8 mouse cellular contexts compared by ENCODE assay signal in genomic region chr4:98444437-98445139, GRCm38 (mm10). TPM values are rescaled to one million over a fixed set of nuclear protein-coding genes. Genes with fewer than 3 reads are reported as not detected.
DNase-seq lines count a peak whose midpoint lies in the region; ATAC-seq and TF ChIP-seq lines count a peak whose summit lies in the region.

No protein-coding gene starts in this region.

- DNase-seq in testis, postnatal 10 days (ENCODE audit: low spot score) = peak; percentile 65
- no peak for DNase-seq in testis, postnatal 14 days (ENCODE audit: low spot score)
- peak; percentile 89 for DNase-seq in brain, embryonic 14.5 days (ENCODE audit: low read depth)
- peak; percentile 75 for DNase-seq in limb, embryonic 11.5 days (ENCODE audit: low spot score)
- DNase-seq in c-Kit-positive CD71-positive TER-119-positive erythroid progenitor cells, embryonic 14.5 days (ENCODE audit: low spot score) = no peak

- WGBS in forebrain, embryonic 16.5 days = 85% methylated on average over 10 of the region's 10 CpGs
- WGBS in intestine, embryonic 15.5 days = 85% methylated on average over 10 of the region's 10 CpGs
- WGBS in limb, embryonic 11.5 days = 85% methylated on average over 10 of the region's 10 CpGs
- 88% methylated on average over 10 of the region's 10 CpGs for WGBS in neural tube, embryonic 12.5 days

- no peak overlapping the region for H3K4me3 ChIP-seq in forebrain, embryonic 16.5 days (replicated peaks; ENCODE audit: low read length)
- no peak overlapping the region for H3K4me3 ChIP-seq in intestine, embryonic 15.5 days (replicated peaks)
- H3K4me3 ChIP-seq in limb, embryonic 11.5 days (ENCODE audit: low read depth, low read length) = no peak overlapping the region
- H3K4me3 ChIP-seq in neural tube, embryonic 12.5 days = no peak overlapping the region

- no peak for TF ChIP-seq POLR2A in brain, embryonic 14.5 days (IDR thresholded peaks at IDR 0.05; ENCODE audit: borderline replicate concordance, extremely low read depth, insufficient read depth, insufficient read length, poor library complexity, severe bottlenecking)

- H3K4me2 ChIP-seq in forebrain, embryonic 16.5 days (ENCODE audit: low read length) = no peak overlapping the region
- H3K4me2 ChIP-seq in intestine, embryonic 15.5 days (replicated peaks) = no peak overlapping the region
- no peak overlapping the region for H3K4me2 ChIP-seq in limb, embryonic 11.5 days (ENCODE audit: low read depth, severe bottlenecking)
- H3K4me2 ChIP-seq in neural tube, embryonic 12.5 days (replicated peaks) = no peak overlapping the region

- ATAC-seq in forebrain, embryonic 16.5 days = peak; percentile 96
- peak; percentile 66; the same call in 1 of the 2 replicates for ATAC-seq in intestine, embryonic 15.5 days
- ATAC-seq in limb, embryonic 11.5 days (ENCODE audit: insufficient number of reproducible peaks, low FRiP score, low TSS enrichment, low read depth) = no peak
- peak; percentile 91 for ATAC-seq in neural tube, embryonic 12.5 days (ENCODE audit: low FRiP score, low read depth)

- H3K4me1 ChIP-seq in forebrain, embryonic 16.5 days (replicated peaks; ENCODE audit: control insufficient read depth, insufficient read depth, low read length) = no peaks in the 10 kb centered on the region
- no peaks in the 10 kb centered on the region for H3K4me1 ChIP-seq in intestine, embryonic 15.5 days (replicated peaks)
- peaks cover 6% of the 10 kb centered on the region; the same call in 1 of the 2 replicates for H3K4me1 ChIP-seq in limb, embryonic 11.5 days (ENCODE audit: control insufficient read depth, insufficient read depth, low read length)
- no peaks in the 10 kb centered on the region for H3K4me1 ChIP-seq in neural tube, embryonic 12.5 days

- no peaks in the 10 kb centered on the region for H3K27me3 ChIP-seq in forebrain, embryonic 16.5 days (replicated peaks; ENCODE audit: control insufficient read depth, insufficient read depth, low read length)
- no peaks in the 10 kb centered on the region for H3K27me3 ChIP-seq in intestine, embryonic 15.5 days (replicated peaks)
- H3K27me3 ChIP-seq in limb, embryonic 11.5 days (ENCODE audit: control insufficient read depth, insufficient read depth, low read length) = no peaks in the 10 kb centered on the region
- no peaks in the 10 kb centered on the region for H3K27me3 ChIP-seq in neural tube, embryonic 12.5 days (replicated peaks)

- peak; percentile 77; the same call in 1 of the 2 replicates for TF ChIP-seq CTCF in brain, embryonic 14.5 days (IDR thresholded peaks at IDR 0.05; ENCODE audit: borderline replicate concordance, extremely low read depth, insufficient read depth, insufficient read length)

- no peaks in the 10 kb centered on the region for H3K36me3 ChIP-seq in forebrain, embryonic 16.5 days (ENCODE audit: control insufficient read depth, insufficient read depth)
- no peaks in the 10 kb centered on the region for H3K36me3 ChIP-seq in intestine, embryonic 15.5 days
- no peaks in the 10 kb centered on the region for H3K36me3 ChIP-seq in limb, embryonic 11.5 days (ENCODE audit: control insufficient read depth, insufficient read depth, low read length)
- no peaks in the 10 kb centered on the region for H3K36me3 ChIP-seq in neural tube, embryonic 12.5 days

- H3K9me3 ChIP-seq in forebrain, embryonic 16.5 days (ENCODE audit: control insufficient read depth, low read length) = no peaks in the 10 kb centered on the region
- no peaks in the 10 kb centered on the region for H3K9me3 ChIP-seq in intestine, embryonic 15.5 days
- H3K9me3 ChIP-seq in limb, embryonic 11.5 days (ENCODE audit: control insufficient read depth, low read length) = no peaks in the 10 kb centered on the region
- H3K9me3 ChIP-seq in neural tube, embryonic 12.5 days = no peaks in the 10 kb centered on the region

- no peak overlapping the region for H3K27ac ChIP-seq in forebrain, embryonic 16.5 days (ENCODE audit: low read length)
- H3K27ac ChIP-seq in intestine, embryonic 15.5 days = no peak overlapping the region
- no peak overlapping the region for H3K27ac ChIP-seq in limb, embryonic 11.5 days (replicated peaks; ENCODE audit: low read depth, low read length)
- no peak overlapping the region for H3K27ac ChIP-seq in neural tube, embryonic 12.5 days

- no peak overlapping the region for H3K9ac ChIP-seq in forebrain, embryonic 16.5 days (replicated peaks; ENCODE audit: low read depth, low read length)
- H3K9ac ChIP-seq in intestine, embryonic 15.5 days = no peak overlapping the region
- H3K9ac ChIP-seq in limb, embryonic 11.5 days (ENCODE audit: low read length) = no peak overlapping the region
- no peak overlapping the region for H3K9ac ChIP-seq in neural tube, embryonic 12.5 days

RNA-seq across cellular contexts. Expression of gene Patj, which starts 49.0 kb away (rescaled TPM):
- 7.1 and 9.0 TPM in 2 replicates for polyA plus RNA-seq in brain, embryonic 14.5 days (2012; rRNA removed)
- 5.9 and 6.7 TPM in 2 replicates for polyA plus RNA-seq in forebrain, embryonic 16.5 days (2015; fragmentation: Nextera tagmentation; extraction: Ambion mirVana)
- polyA plus RNA-seq in intestine, embryonic 15.5 days (2015; fragmentation: Nextera tagmentation; extraction: Ambion mirVana) = 21.1 and 22.4 TPM in 2 replicates
- polyA plus RNA-seq in limb, embryonic 11.5 days (2014; fragmentation: Nextera tagmentation; extraction: Ambion mirVana) = 19.4 and 20.8 TPM in 2 replicates
- polyA plus RNA-seq in neural tube, embryonic 12.5 days (2016; fragmentation: Nextera tagmentation; extraction: Ambion mirVana) = 6.2 and 6.8 TPM in 2 replicates

Comparison
In these comparisons a context has a peak if more than half of its experiments do, and no peak if none do; other contexts are left out.
1. DNase-seq: peak in testis, postnatal 10 days (single experiment), brain, embryonic 14.5 days (single experiment) and limb, embryonic 11.5 days (single experiment); none in testis, postnatal 14 days (single experiment) and c-Kit-positive CD71-positive TER-119-positive erythroid progenitor cells, embryonic 14.5 days (single experiment).